Mouse (Mus musculus): ENCODE measurements around the gene Radil. TPM values are rescaled to one million over a fixed set of nuclear protein-coding genes. Genes with fewer than 3 reads are reported as not detected.

Gene Radil
- polyA plus RNA-seq, 1 experiment from 2014 or later = 4.5 TPM

- no peak overlapping the region for H3K4me2 ChIP-seq
- no peak overlapping the region for H3K9ac ChIP-seq
- no peak for ATAC-seq
- H3K36me3 ChIP-seq (ENCODE audit: poor library complexity, severe bottlenecking) = peaks cover 65% of the 10 kb centered on the region
- H3K4me3 ChIP-seq = no peak overlapping the region
- H3K27me3 ChIP-seq = no peaks in the 10 kb centered on the region
- no peaks in the 10 kb centered on the region for H3K9me3 ChIP-seq (replicated peaks)
- no peak overlapping the region for H3K27ac ChIP-seq
- peaks cover 9% of the 10 kb centered on the region for H3K4me1 ChIP-seq
- 0% methylated on average over 1 of the region's 1 CpGs for WGBS
Observed at GRCm38 (mm10) chr5:142451759-142452158, 99.1 kb downstream of the Radil start.

GRCm38 (mm10) chr5:142450846-142451245 is 100.1 kb downstream of the Radil start:
- H3K9ac ChIP-seq = no peak overlapping the region
- H3K27ac ChIP-seq = no peak overlapping the region
- WGBS = 88% methylated on average over 9 of the region's 9 CpGs
- H3K27me3 ChIP-seq = no peaks in the 10 kb centered on the region
- peaks cover 56% of the 10 kb centered on the region for H3K36me3 ChIP-seq (ENCODE audit: poor library complexity, severe bottlenecking)
- H3K4me3 ChIP-seq = no peak overlapping the region
- H3K4me1 ChIP-seq = peaks cover 10% of the 10 kb centered on the region
- no peaks in the 10 kb centered on the region for H3K9me3 ChIP-seq (replicated peaks)
- no peak overlapping the region for H3K4me2 ChIP-seq
- ATAC-seq = no peak

- no peaks in the 10 kb centered on the region for H3K9me3 ChIP-seq (replicated peaks)
- no peaks in the 10 kb centered on the region for H3K27me3 ChIP-seq
- WGBS = 84% methylated on average over 12 of the region's 12 CpGs
- no peak overlapping the region for H3K4me2 ChIP-seq
- H3K9ac ChIP-seq = no peak overlapping the region
- peaks cover 20% of the 10 kb centered on the region for H3K4me1 ChIP-seq
- H3K4me3 ChIP-seq = no peak overlapping the region
- H3K36me3 ChIP-seq (ENCODE audit: poor library complexity, severe bottlenecking) = peaks cover 36% of the 10 kb centered on the region
- no peak; the same call in 1 of the 2 replicates for ATAC-seq
- no peak overlapping the region for H3K27ac ChIP-seq
Observed at GRCm38 (mm10) chr5:142448623-142449022, 102.3 kb downstream of the Radil start.

- Histone ChIP-seq H3K4me2 (no peak overlapping the region), H3K4me3 (no peak overlapping the region), H3K9ac (no peak overlapping the region), H3K27me3 (0 out of 2 replicates have a peak, but pooled peaks cover under 1% of the 10 kb centered on the region), H3K4me1 (peaks cover 25% of the 10 kb centered on the region), H3K9me3 (replicated peaks) (no peaks in the 10 kb centered on the region), H3K27ac (peak overlapping the region; percentile 57), H3K36me3 (ENCODE audit: poor library complexity, severe bottlenecking) (peaks cover 31% of the 10 kb centered on the region)
- WGBS = 10% methylated on average over 9 of the region's 9 CpGs
- ATAC-seq = peak; percentile 76
Observed at GRCm38 (mm10) chr5:142448076-142448475, 102.8 kb downstream of the Radil start.

GRCm38 (mm10) chr5:142445709-142446108 is 105.2 kb downstream of the Radil start:
- Histone ChIP-seq H3K27ac (no peak overlapping the region), H3K9me3 (replicated peaks) (no peaks in the 10 kb centered on the region), H3K4me1 (peaks cover 38% of the 10 kb centered on the region), H3K4me3 (no peak overlapping the region), H3K36me3 (ENCODE audit: poor library complexity, severe bottlenecking) (peaks cover 14% of the 10 kb centered on the region), H3K4me2 (no peak overlapping the region), H3K27me3 (0 out of 2 replicates have a peak, but pooled peaks cover 3% of the 10 kb centered on the region), H3K9ac (peak overlapping the region; percentile 45)
- WGBS = 43% methylated on average over 8 of the region's 8 CpGs
- no peak for ATAC-seq

- Histone ChIP-seq H3K36me3 (ENCODE audit: poor library complexity, severe bottlenecking) (peaks cover 7% of the 10 kb centered on the region), H3K4me2 (no peak overlapping the region), H3K9me3 (replicated peaks) (no peaks in the 10 kb centered on the region), H3K4me3 (no peak overlapping the region), H3K9ac (no peak overlapping the region), H3K27ac (no peak overlapping the region), H3K27me3 (0 out of 2 replicates have a peak, but pooled peaks cover 3% of the 10 kb centered on the region), H3K4me1 (peaks cover 45% of the 10 kb centered on the region)
- no peak for ATAC-seq
- 69% methylated on average over 11 of the region's 11 CpGs for WGBS
Observed at GRCm38 (mm10) chr5:142444791-142445531, 105.9 kb downstream of the Radil start.

GRCm38 (mm10) chr5:142443994-142444393 is 106.9 kb downstream of the Radil start:
- H3K9me3 ChIP-seq (replicated peaks) = no peaks in the 10 kb centered on the region
- no peak overlapping the region for H3K27ac ChIP-seq
- H3K27me3 ChIP-seq = 0 out of 2 replicates have a peak, but pooled peaks cover 3% of the 10 kb centered on the region
- H3K36me3 ChIP-seq (ENCODE audit: poor library complexity, severe bottlenecking) = no peaks in the 10 kb centered on the region
- peaks cover 54% of the 10 kb centered on the region for H3K4me1 ChIP-seq
- no peak overlapping the region for H3K4me2 ChIP-seq
- ATAC-seq = no peak
- H3K9ac ChIP-seq = no peak overlapping the region; the same call in 1 of the 2 replicates
- no peak overlapping the region for H3K4me3 ChIP-seq
- 71% methylated on average over 14 of the region's 14 CpGs for WGBS

GRCm38 (mm10) chr5:142443514-142443913 is 107.4 kb downstream of the Radil start:
- peaks cover 53% of the 10 kb centered on the region for H3K4me1 ChIP-seq
- ATAC-seq = no peak
- no peak overlapping the region for H3K4me2 ChIP-seq
- H3K9ac ChIP-seq = no peak overlapping the region
- H3K4me3 ChIP-seq = no peak overlapping the region
- 0 out of 2 replicates have a peak, but pooled peaks cover 3% of the 10 kb centered on the region for H3K27me3 ChIP-seq
- H3K9me3 ChIP-seq (replicated peaks) = no peaks in the 10 kb centered on the region
- H3K27ac ChIP-seq = no peak overlapping the region
- no peaks in the 10 kb centered on the region for H3K36me3 ChIP-seq (ENCODE audit: poor library complexity, severe bottlenecking)
- 64% methylated on average over 15 of the region's 15 CpGs for WGBS

GRCm38 (mm10) chr5:142442045-142442440 is 108.9 kb downstream of the Radil start:
- WGBS = 89% methylated on average over 7 of the region's 7 CpGs
- no peak for ATAC-seq
- H3K36me3 ChIP-seq (ENCODE audit: poor library complexity, severe bottlenecking) = 0 out of 2 replicates have a peak, but pooled peaks cover 8% of the 10 kb centered on the region
- H3K4me2 ChIP-seq = no peak overlapping the region
- H3K27ac ChIP-seq = no peak overlapping the region
- H3K9ac ChIP-seq = no peak overlapping the region
- H3K4me1 ChIP-seq = peaks cover 46% of the 10 kb centered on the region
- no peak overlapping the region for H3K4me3 ChIP-seq
- H3K9me3 ChIP-seq (replicated peaks) = no peaks in the 10 kb centered on the region
- 0 out of 2 replicates have a peak, but pooled peaks cover 3% of the 10 kb centered on the region for H3K27me3 ChIP-seq

GRCm38 (mm10) chr5:142441332-142442044 is 109.4 kb downstream of the Radil start:
- peak overlapping the region; percentile 62 for H3K4me2 ChIP-seq
- WGBS = 69% methylated on average over 22 of the region's 22 CpGs
- peak overlapping the region; percentile 46; the same call in 1 of the 2 replicates for H3K9ac ChIP-seq
- peaks cover 11% of the 10 kb centered on the region for H3K36me3 ChIP-seq (ENCODE audit: poor library complexity, severe bottlenecking)
- ATAC-seq = no peak
- H3K9me3 ChIP-seq (replicated peaks) = no peaks in the 10 kb centered on the region
- peak overlapping the region; percentile 41; the same call in 1 of the 2 replicates for H3K27ac ChIP-seq
- 0 out of 2 replicates have a peak, but pooled peaks cover 3% of the 10 kb centered on the region for H3K27me3 ChIP-seq
- peaks cover 46% of the 10 kb centered on the region for H3K4me1 ChIP-seq
- H3K4me3 ChIP-seq = peak overlapping the region; percentile 32; the same call in 1 of the 2 replicates

GRCm38 (mm10) chr5:142440451-142441147 is 110.3 kb downstream of the Radil start:
- Histone ChIP-seq H3K36me3 (ENCODE audit: poor library complexity, severe bottlenecking) (peaks cover 20% of the 10 kb centered on the region), H3K4me1 (peaks cover 42% of the 10 kb centered on the region)
- under 1% methylated on average over 18 of the region's 19 CpGs for WGBS

More at GRCm38 (mm10) chr5:142440451-142441147, 110.3 kb downstream of the Radil start:
- H3K4me2 ChIP-seq = peak overlapping the region; percentile 62
- no peaks in the 10 kb centered on the region for H3K9me3 ChIP-seq (replicated peaks)
- peak; percentile 90 for ATAC-seq
- 0 out of 2 replicates have a peak, but pooled peaks cover 3% of the 10 kb centered on the region for H3K27me3 ChIP-seq
- peak overlapping the region; percentile 46; the same call in 1 of the 2 replicates for H3K9ac ChIP-seq
- H3K4me3 ChIP-seq = peak overlapping the region; percentile 32
- peak overlapping the region; percentile 41 for H3K27ac ChIP-seq
